Mouse (Mus musculus) hindbrain, embryonic 11.5 days (tissue): ENCODE measurements around the gene Car5a. TPM values are rescaled to one million over a fixed set of nuclear protein-coding genes. Genes with fewer than 3 reads are reported as not detected.

Source experiments
- ATAC-seq: fragments of 200-750 bp; cut with Nextera tagmentation; 2 replicates; pipeline ENCODE4 v1.8.0; 2017; ENCODE audit warnings: mild to moderate bottlenecking, moderate TSS enrichment, moderate library complexity; ENCODE audit not compliant: low FRiP score
- DNase-seq: peaks from one replicate; pipeline ENCODE4 v3.0.0-alpha.2; 2015; ENCODE audit warnings: low spot score
- H3K27ac ChIP-seq: fragments of 300-500 bp; sonication (generic); 2 replicates; pipeline ENCODE4 v1.5.1; 2014; ENCODE audit warnings: mild to moderate bottlenecking, low read depth, low read length
- H3K27me3 ChIP-seq: fragments of 300-500 bp; sonication (generic); 2 replicates; pipeline ENCODE4 v1.6.1; 2014; ENCODE audit warnings: mild to moderate bottlenecking, low read length, moderate library complexity, mixed read lengths; ENCODE audit not compliant: control insufficient read depth, insufficient read depth
- H3K36me3 ChIP-seq: fragments of 300-500 bp; sonication (generic); 2 replicates; pipeline ENCODE4 v1.6.1; 2014; ENCODE audit warnings: mild to moderate bottlenecking, low read length, moderate library complexity, mixed read lengths; ENCODE audit not compliant: control insufficient read depth, insufficient read depth
- H3K4me1 ChIP-seq: fragments of 300-500 bp; sonication (generic); replicated peaks from 2 replicates; pipeline ENCODE4 v1.6.1; 2014; ENCODE audit warnings: low read length, mixed read lengths; ENCODE audit not compliant: control insufficient read depth, insufficient read depth
- H3K4me2 ChIP-seq: fragments of 300-500 bp; sonication (generic); replicated peaks from 2 replicates; pipeline ENCODE4 v1.6.1; 2014; ENCODE audit warnings: mild to moderate bottlenecking, low read depth, low read length
- H3K4me3 ChIP-seq: fragments of 300-500 bp; sonication (generic); 2 replicates; pipeline ENCODE4 v1.5.1; 2014; ENCODE audit warnings: low read depth, low read length
- H3K9ac ChIP-seq: fragments of 300-500 bp; sonication (generic); 2 replicates; pipeline ENCODE4 v1.6.1; 2014; ENCODE audit warnings: low read depth, low read length
- H3K9me3 ChIP-seq: fragments of 300-500 bp; sonication (generic); 2 replicates; pipeline ENCODE4 v1.6.1; 2016; ENCODE audit warnings: low read length; ENCODE audit not compliant: control insufficient read depth
- WGBS: fragments of 180-500 bp; shearing (Covaris S2); extraction: QIAGEN DNeasy Blood & Tissue Kit; methylation state at CpG from one replicate; pipeline ENCODE4 v1.1.7; 2014; 5-methylcytosine and 5-hydroxymethylcytosine counted together
- polyA plus RNA-seq: library from polyadenylated mRNA; unstranded; fragments of >200 nt; fragmentation: Nextera tagmentation; extraction: Ambion mirVana; gene quantifications from 2 replicates; pipeline ENCODE4 v1.2.1, GENCODE M21; 2014

The Car5a gene
- polyA plus RNA-seq, 1 experiment from 2014 or later, result not detected

DNA sequence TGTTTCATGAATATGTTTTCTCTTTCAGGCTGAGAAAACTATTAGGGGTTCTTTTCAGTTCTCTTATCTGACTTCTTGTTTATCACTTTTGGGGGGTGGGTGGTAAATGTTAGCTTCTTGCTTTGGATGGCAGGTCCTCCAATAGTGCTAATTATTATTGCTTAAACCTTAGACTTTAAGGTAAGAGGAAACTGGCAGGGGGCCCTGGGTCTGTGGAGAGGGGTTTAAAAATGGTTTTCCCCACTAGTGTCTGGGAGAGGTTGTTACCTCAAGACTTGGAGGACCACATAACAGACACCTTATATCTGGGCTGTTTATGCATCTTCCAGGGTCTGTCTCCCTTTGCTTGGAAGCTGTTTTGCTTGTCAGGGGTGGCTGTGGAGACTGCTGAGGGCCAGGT, 7.4 kb upstream of the Car5a start:
- peak overlapping the region; percentile 83 for H3K4me2 ChIP-seq
- no peak overlapping the region for H3K27ac ChIP-seq
- H3K36me3 ChIP-seq, result no peaks in the 10 kb centered on the region
- H3K9ac ChIP-seq, result peak overlapping the region; percentile 96
- no peaks in the 10 kb centered on the region for H3K27me3 ChIP-seq
- no peak overlapping the region for H3K4me3 ChIP-seq
- ATAC-seq (no peak), DNase-seq (no peak)
- peaks cover 9% of the 10 kb centered on the region for H3K4me1 ChIP-seq
- H3K9me3 ChIP-seq, result no peaks in the 10 kb centered on the region

- ATAC-seq (no peak), DNase-seq (no peak)
- H3K9ac ChIP-seq, result peak overlapping the region; percentile 96
- 40% methylated on average over 7 of the region's 7 CpGs for WGBS
- H3K9me3 ChIP-seq, result no peaks in the 10 kb centered on the region
- H3K36me3 ChIP-seq, result no peaks in the 10 kb centered on the region
- peak overlapping the region; percentile 95 for H3K4me3 ChIP-seq
- no peaks in the 10 kb centered on the region for H3K27me3 ChIP-seq
- peaks cover 9% of the 10 kb centered on the region for H3K4me1 ChIP-seq
- peak overlapping the region; percentile 93; the same call in 1 of the 2 replicates for H3K27ac ChIP-seq
- peak overlapping the region; percentile 83 for H3K4me2 ChIP-seq
Measured at GRCm38 (mm10) chr8:121951656-121952009, 6.9 kb upstream of the Car5a start.

- peak overlapping the region; percentile 83 for H3K4me2 ChIP-seq
- under 1% methylated on average over 50 of the region's 97 CpGs for WGBS
- peak overlapping the region; percentile 95 for H3K4me3 ChIP-seq
- ATAC-seq, result peak; percentile 9
- peak overlapping the region; percentile 96 for H3K9ac ChIP-seq
- DNase-seq, result peak; percentile 56
- no peaks in the 10 kb centered on the region for H3K36me3 ChIP-seq
- peak overlapping the region; percentile 93 for H3K27ac ChIP-seq
- no peaks in the 10 kb centered on the region for H3K9me3 ChIP-seq
- H3K27me3 ChIP-seq, result no peaks in the 10 kb centered on the region
- H3K4me1 ChIP-seq, result peaks cover 9% of the 10 kb centered on the region
Measured at GRCm38 (mm10) chr8:121950749-121951655, 6.3 kb upstream of the Car5a start.

- H3K36me3 ChIP-seq, result no peaks in the 10 kb centered on the region
- no peaks in the 10 kb centered on the region for H3K27me3 ChIP-seq
- DNase-seq (peak; percentile 98), ATAC-seq (peak; percentile 96)
- H3K4me1 ChIP-seq, result peaks cover 9% of the 10 kb centered on the region
- H3K4me3 ChIP-seq, result peak overlapping the region; percentile 95
- no peaks in the 10 kb centered on the region for H3K9me3 ChIP-seq
- peak overlapping the region; percentile 83 for H3K4me2 ChIP-seq
- peak overlapping the region; percentile 93 for H3K27ac ChIP-seq
- under 1% methylated on average over 55 of the region's 66 CpGs for WGBS
- peak overlapping the region; percentile 96 for H3K9ac ChIP-seq
Measured at GRCm38 (mm10) chr8:121949941-121950748, 5.4 kb upstream of the Car5a start.

- 73% methylated on average over 6 of the region's 6 CpGs for WGBS
- Histone ChIP-seq H3K36me3 (no peaks in the 10 kb centered on the region), H3K9ac (peak within 1 kb of the TSS; percentile 96), H3K27ac (peak within 1 kb of the TSS; percentile 93), H3K4me3 (peak within 1 kb of the TSS; percentile 95), H3K27me3 (no peaks in the 10 kb centered on the region), H3K9me3 (no peaks in the 10 kb centered on the region), H3K4me1 (peaks cover 9% of the 10 kb centered on the region), H3K4me2 (peak within 1 kb of the TSS; percentile 83)
- ATAC-seq (no peak), DNase-seq (no peak)
Measured at GRCm38 (mm10) chr8:121949222-121949800, 4.6 kb upstream of the Car5a start, which contains the start of gene Banp. Gene Banp (plus strand): TSS chr8:121949750.

- Histone ChIP-seq H3K27me3 (no peaks in the 10 kb centered on the region), H3K4me2 (peak overlapping the region; percentile 60), H3K4me3 (peak overlapping the region; percentile 28), H3K9ac (peak overlapping the region; percentile 59; the same call in 1 of the 2 replicates), H3K9me3 (no peaks in the 10 kb centered on the region), H3K4me1 (peaks cover 9% of the 10 kb centered on the region), H3K27ac (peak overlapping the region; percentile 69; the same call in 1 of the 2 replicates), H3K36me3 (no peaks in the 10 kb centered on the region)
- ATAC-seq (no peak), DNase-seq (no peak)
- WGBS, result 59% methylated on average over 19 of the region's 19 CpGs
Measured at GRCm38 (mm10) chr8:121948321-121949145, 3.8 kb upstream of the Car5a start.

- 0 out of 2 replicates have a peak, but pooled peaks have one; percentile 20 for ATAC-seq
- Histone ChIP-seq H3K4me2 (peak overlapping the region; percentile 60), H3K4me3 (peak overlapping the region; percentile 28), H3K9ac (peak overlapping the region; percentile 59), H3K27me3 (no peaks in the 10 kb centered on the region), H3K9me3 (no peaks in the 10 kb centered on the region), H3K36me3 (no peaks in the 10 kb centered on the region), H3K4me1 (peaks cover 7% of the 10 kb centered on the region), H3K27ac (peak overlapping the region; percentile 69)
- peak; percentile 92 for DNase-seq
- under 1% methylated on average over 18 of the region's 18 CpGs for WGBS
Measured at GRCm38 (mm10) chr8:121947753-121948141, 3.0 kb upstream of the Car5a start.
